Mouse (Mus musculus): ENCODE measurements at regions not wholly inside any gene's neighbourhood (a gene's known extent, or its start where the extent isn't known, plus 50 kb on each side); places are given as distances from the start of the nearest gene placed in this dataset.
"Not testable (repeated sequence)": the region's sequence is repeated elsewhere in the genome, so short reads cannot be mapped to it uniquely, and the experiment has no call there.

DNA sequence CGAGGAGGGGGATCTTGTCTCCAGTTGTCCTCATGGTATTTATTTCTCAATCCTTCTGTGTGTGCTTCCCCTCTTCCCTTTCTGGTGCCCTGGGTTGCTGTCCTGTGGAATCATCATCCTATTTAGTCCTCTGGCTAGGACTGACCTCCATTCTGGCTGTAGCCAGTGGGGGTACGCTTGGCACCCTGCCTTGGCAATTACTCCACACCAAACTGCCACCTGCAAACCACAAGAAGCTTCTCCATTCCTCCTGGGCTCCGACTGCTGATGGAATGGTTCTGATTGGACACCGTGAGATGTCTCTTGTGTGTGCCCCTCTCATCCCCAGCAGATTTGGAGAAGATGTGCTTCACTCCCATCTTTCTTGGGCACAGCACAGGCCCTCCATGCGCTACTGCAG lies 322.5 kb downstream of the Abcc12 start:
- no peak for ATAC-seq (ENCODE audit: low read depth)
- Histone ChIP-seq H3K9ac (no peak overlapping the region), H3K9me3 (no peaks in the 10 kb centered on the region), H3K27ac (replicated peaks) (peak overlapping the region; percentile 56; the same call in 1 of the 2 replicates), H3K4me3 (no peak overlapping the region), H3K4me2 (no peak overlapping the region), H3K27me3 (no peaks in the 10 kb centered on the region), H3K36me3 (no peaks in the 10 kb centered on the region), H3K4me1 (replicated peaks) (peaks cover 12% of the 10 kb centered on the region)
- WGBS = 90% methylated on average over 5 of the region's 5 CpGs

DNA sequence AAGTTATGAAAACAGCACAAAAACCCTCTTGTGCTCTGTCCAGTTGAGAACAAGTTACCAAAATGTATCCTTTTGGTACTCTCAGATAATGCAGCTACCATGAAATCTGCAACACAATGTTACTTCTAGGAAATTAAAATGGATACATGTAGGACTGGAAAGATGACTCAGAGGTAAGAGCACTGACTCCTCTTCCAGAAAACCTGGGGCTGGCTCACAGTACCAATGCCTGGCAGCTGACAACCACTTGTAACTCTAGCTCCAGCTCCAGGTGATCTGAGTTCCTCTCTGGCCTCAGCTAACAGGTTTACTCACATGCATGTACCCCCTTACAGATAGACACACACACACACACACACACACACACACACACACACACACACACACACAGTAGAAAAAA lies 325.1 kb downstream of the Abcc12 start:
- no peaks in the 10 kb centered on the region for H3K9me3 ChIP-seq
- H3K9ac ChIP-seq = no peak overlapping the region
- H3K27ac ChIP-seq (replicated peaks) = no peak overlapping the region
- H3K27me3 ChIP-seq = no peaks in the 10 kb centered on the region
- H3K4me1 ChIP-seq (replicated peaks) = peaks cover 12% of the 10 kb centered on the region
- H3K4me2 ChIP-seq = no peak overlapping the region
- H3K4me3 ChIP-seq = no peak overlapping the region
- no peak for ATAC-seq (ENCODE audit: low read depth)
- H3K36me3 ChIP-seq = no peaks in the 10 kb centered on the region

DNA sequence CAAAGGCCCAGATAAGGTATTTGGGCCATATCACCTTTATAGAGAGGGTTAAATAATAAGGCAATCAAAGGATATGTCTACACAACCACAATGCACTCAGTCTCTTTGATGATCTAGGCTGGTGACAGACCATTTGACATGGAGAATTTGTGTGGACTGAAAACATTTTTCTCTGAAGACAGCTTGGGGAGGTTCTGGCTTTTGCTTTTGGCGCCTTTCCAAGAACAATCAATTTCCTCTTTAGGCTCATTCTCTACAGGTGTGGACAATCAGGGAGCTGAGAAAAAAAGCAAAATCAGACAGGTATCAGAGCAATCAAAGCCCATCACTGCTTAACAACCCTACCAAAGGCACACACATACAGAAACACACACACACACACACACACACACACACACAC lies 325.8 kb downstream of the Abcc12 start:
- Histone ChIP-seq H3K4me3 (no peak overlapping the region), H3K4me1 (replicated peaks) (peaks cover 12% of the 10 kb centered on the region), H3K27me3 (no peaks in the 10 kb centered on the region), H3K9me3 (no peaks in the 10 kb centered on the region), H3K4me2 (no peak overlapping the region), H3K36me3 (no peaks in the 10 kb centered on the region), H3K9ac (no peak overlapping the region), H3K27ac (replicated peaks) (no peak overlapping the region)
- WGBS = 33% methylated on average over 1 of the region's 1 CpGs
- ATAC-seq (ENCODE audit: low read depth) = no peak

DNA sequence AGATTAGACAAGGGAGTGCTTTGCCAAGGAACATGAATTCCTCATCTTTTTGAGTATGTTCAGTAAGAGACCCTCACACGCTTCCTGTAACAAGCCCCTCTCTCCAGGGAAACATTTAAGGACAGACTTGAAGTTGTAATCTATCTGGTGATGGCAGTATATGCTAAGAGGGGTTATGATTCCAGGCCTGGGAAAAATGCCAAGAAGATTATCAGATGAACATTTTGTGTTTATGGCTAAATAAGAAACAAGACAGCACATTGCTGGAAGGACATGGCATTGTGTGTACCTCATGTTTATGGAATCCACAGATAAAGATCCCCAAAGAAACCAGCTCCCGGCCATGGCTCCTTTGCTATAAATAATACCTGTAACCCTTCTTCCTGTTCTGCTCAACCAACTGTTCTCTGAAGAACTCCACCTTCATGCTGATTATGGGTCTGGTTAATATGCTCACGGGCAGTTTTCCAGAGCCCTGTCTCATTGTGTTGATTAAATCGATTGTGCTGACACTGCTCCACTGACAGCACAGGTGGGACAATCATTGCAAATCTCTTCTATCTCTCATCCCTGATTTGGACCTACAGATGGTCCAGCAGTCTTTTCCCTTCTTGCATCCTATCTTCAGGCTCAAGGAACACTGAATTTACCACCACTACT lies 327.7 kb downstream of the Abcc12 start:
- 81% methylated on average over 4 of the region's 4 CpGs for WGBS
- Histone ChIP-seq H3K4me1 (replicated peaks) (peaks cover 9% of the 10 kb centered on the region), H3K4me3 (no peak overlapping the region), H3K27ac (replicated peaks) (no peak overlapping the region), H3K9ac (no peak overlapping the region), H3K27me3 (no peaks in the 10 kb centered on the region), H3K4me2 (no peak overlapping the region), H3K9me3 (no peaks in the 10 kb centered on the region), H3K36me3 (no peaks in the 10 kb centered on the region)
- no peak for ATAC-seq (ENCODE audit: low read depth)

DNA sequence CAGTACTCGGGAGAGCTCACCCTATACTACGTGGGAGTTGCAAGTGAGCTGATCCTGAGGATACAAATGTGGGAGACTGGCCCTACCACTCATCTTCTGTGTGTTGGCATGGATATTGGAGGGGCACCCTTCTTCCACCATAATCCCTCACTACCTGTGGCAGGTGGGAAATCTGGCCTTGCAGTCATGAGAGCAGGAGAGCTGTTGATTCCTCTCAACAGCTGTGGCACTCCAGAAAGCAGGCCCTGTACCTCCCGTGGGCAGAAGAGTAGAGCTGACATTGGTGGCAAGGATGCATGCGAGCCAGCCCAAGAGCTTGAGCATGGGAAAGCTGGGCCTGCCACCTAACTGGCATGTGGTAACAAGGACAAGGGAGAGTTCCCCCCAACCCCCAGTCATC lies 345.8 kb downstream of the Abcc12 start:
- H3K4me1 ChIP-seq (replicated peaks) = no peaks in the 10 kb centered on the region
- H3K27me3 ChIP-seq = no peaks in the 10 kb centered on the region
- no peak overlapping the region for H3K4me2 ChIP-seq
- no peak for ATAC-seq (ENCODE audit: low read depth)
- H3K27ac ChIP-seq (replicated peaks) = no peak overlapping the region
- H3K9ac ChIP-seq = no peak overlapping the region
- no peaks in the 10 kb centered on the region for H3K9me3 ChIP-seq
- 93% methylated on average over 4 of the region's 4 CpGs for WGBS
- H3K4me3 ChIP-seq = no peak overlapping the region
- no peaks in the 10 kb centered on the region for H3K36me3 ChIP-seq

DNA sequence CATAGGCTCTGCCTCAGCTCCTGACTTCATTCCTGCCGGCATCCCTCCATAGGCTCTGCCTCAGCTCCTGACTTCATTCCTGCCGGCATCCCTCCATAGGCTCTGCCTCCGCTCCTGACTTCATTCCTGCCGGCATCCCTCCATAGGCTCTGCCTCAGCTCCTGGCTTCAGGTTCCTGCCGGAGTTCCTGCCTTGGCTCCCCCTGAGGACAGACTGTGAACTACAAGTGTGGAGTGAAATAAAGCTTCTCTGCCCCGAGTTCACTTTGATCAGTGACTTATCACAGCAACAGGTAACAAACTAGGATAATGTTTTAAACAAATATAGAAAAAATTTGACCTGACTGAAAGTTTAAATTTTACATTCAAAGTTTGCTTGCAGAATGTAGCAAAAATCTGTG lies 348.5 kb downstream of the Abcc12 start:
- H3K4me3 ChIP-seq; H3K27ac ChIP-seq (replicated peaks); H3K9me3 ChIP-seq; H3K27me3 ChIP-seq; ATAC-seq (ENCODE audit: low read depth); H3K36me3 ChIP-seq; H3K9ac ChIP-seq; H3K4me2 ChIP-seq; H3K4me1 ChIP-seq (replicated peaks): not testable (repeated sequence)
- WGBS = 80% methylated on average over 6 of the region's 6 CpGs

DNA sequence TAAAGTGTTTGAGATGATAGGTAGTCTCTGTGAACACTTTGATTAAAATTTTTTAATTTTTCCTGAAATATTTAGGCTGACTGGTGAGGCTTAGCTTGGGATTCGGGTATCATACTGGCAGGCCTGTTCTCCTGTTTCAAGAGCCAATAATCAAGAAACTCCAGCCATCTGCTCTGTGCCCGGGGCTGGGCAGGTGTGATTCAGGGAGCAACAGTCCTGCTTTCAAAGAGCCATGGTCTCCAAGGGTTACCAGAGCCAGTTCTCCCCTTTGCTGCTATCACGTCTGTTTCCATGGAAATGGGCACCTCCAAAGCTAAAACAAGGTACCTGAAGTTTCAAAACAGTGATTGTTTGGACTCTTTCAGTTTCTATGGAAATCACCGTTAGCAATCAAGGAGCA lies 355.6 kb downstream of the Abcc12 start:
- ATAC-seq (ENCODE audit: low read depth) = no peak
- Histone ChIP-seq H3K36me3 (no peaks in the 10 kb centered on the region), H3K9me3 (no peaks in the 10 kb centered on the region), H3K4me3 (no peak overlapping the region), H3K27ac (replicated peaks) (no peak overlapping the region), H3K9ac (no peak overlapping the region), H3K27me3 (no peaks in the 10 kb centered on the region), H3K4me1 (replicated peaks) (no peaks in the 10 kb centered on the region), H3K4me2 (no peak overlapping the region)
- 60% methylated on average over 4 of the region's 4 CpGs for WGBS

DNA sequence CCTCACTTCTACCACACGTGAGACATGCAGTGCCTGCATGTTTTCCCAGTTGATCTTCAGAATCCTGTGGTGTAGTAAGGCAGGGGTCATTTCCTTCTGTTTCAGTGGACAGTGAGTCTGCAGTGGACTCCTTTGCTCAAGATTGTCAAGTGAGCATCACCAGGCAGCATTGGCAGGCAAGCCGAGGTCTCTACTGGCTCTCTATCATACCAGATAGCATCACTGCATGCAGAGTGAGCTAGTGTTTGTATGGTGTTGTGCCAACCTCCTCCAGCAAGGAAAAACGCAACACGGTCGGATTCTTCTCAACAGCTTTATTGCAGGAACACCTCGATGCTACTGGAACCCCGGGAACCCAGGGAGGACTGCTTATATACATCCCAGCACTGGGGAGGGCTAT lies 357.8 kb downstream of the Abcc12 start:
- Histone ChIP-seq H3K4me1 (replicated peaks) (no peaks in the 10 kb centered on the region), H3K9me3 (no peaks in the 10 kb centered on the region), H3K36me3 (no peaks in the 10 kb centered on the region), H3K9ac (no peak overlapping the region), H3K4me2 (no peak overlapping the region), H3K27ac (replicated peaks) (no peak overlapping the region), H3K27me3 (no peaks in the 10 kb centered on the region), H3K4me3 (no peak overlapping the region)
- 90% methylated on average over 7 of the region's 7 CpGs for WGBS
- no peak for ATAC-seq (ENCODE audit: low read depth)

DNA sequence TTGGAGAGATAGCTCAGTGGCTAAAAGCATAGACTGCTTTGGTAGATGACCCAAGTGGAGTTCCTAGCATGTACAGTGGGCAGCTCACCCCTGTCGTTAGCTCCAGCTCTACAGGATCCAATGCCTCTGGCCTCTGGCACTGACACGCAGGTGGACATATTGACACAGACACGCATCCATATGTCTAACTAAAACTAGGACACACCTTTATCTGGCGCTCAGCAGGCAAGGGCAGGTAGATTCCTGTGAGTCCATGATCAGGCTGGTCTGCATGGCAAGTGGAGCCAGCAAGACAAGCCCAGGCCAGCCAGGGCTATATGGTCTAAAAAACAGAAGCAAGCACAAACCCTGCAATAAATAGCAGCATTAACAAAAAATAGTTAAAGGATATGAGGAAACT lies 358.3 kb downstream of the Abcc12 start:
- 94% methylated on average over 4 of the region's 4 CpGs for WGBS
- no peak overlapping the region for H3K27ac ChIP-seq (replicated peaks)
- no peak overlapping the region for H3K4me2 ChIP-seq
- H3K4me3 ChIP-seq = no peak overlapping the region
- H3K4me1 ChIP-seq (replicated peaks) = no peaks in the 10 kb centered on the region
- H3K9ac ChIP-seq = no peak overlapping the region
- no peak for ATAC-seq (ENCODE audit: low read depth)
- H3K27me3 ChIP-seq = no peaks in the 10 kb centered on the region
- no peaks in the 10 kb centered on the region for H3K9me3 ChIP-seq
- no peaks in the 10 kb centered on the region for H3K36me3 ChIP-seq

DNA sequence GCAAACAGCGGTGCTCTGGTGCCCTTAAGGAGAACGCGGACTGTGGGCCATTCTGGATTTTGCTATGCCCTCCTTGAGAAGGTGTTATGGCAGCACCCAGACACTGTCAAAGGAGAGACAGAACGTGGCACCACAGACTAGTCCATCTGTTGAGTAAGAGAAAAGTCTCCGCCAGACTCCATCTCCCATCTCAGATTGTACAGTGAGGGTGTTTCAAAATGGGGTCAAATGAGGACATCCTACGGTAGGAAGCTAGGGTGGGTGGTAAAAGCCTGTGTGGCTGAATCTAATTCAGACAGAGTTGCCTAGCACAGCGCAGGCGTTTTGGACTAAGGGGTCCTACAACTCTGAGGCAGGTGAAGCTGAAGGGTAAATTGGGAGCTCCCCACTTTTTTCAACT lies 366.1 kb downstream of the Abcc12 start:
- Histone ChIP-seq H3K4me2 (no peak overlapping the region), H3K27ac (replicated peaks) (no peak overlapping the region), H3K9ac (no peak overlapping the region), H3K36me3 (no peaks in the 10 kb centered on the region), H3K27me3 (no peaks in the 10 kb centered on the region), H3K9me3 (no peaks in the 10 kb centered on the region), H3K4me3 (no peak overlapping the region), H3K4me1 (replicated peaks) (no peaks in the 10 kb centered on the region)
- ATAC-seq (ENCODE audit: low read depth) = no peak
- WGBS = 96% methylated on average over 8 of the region's 8 CpGs

DNA sequence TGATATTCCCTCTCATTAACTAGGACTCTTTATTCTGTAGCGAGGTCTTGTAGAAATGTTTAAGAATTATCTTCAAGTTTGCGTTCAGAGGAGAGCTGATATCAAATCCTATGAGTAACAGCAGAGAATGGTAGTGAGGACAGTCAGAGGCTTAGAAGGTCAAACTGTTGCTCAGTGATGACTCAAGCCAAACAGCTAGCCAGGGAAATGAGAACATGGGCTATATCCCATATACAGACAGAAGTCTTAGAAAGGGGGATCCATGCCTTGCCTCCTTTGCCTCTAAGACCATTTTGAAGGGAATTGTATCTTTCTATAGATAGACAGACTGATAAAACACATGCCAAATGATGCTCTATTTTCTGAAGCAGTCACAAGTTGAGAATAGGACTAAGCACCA lies 368.0 kb downstream of the Abcc12 start:
- H3K36me3 ChIP-seq = no peaks in the 10 kb centered on the region
- H3K4me2 ChIP-seq = no peak overlapping the region
- H3K9ac ChIP-seq = no peak overlapping the region
- WGBS = 92% methylated on average over 2 of the region's 2 CpGs
- H3K4me1 ChIP-seq (replicated peaks) = no peaks in the 10 kb centered on the region
- no peak overlapping the region for H3K27ac ChIP-seq (replicated peaks)
- no peak for ATAC-seq (ENCODE audit: low read depth)
- H3K4me3 ChIP-seq = no peak overlapping the region
- no peaks in the 10 kb centered on the region for H3K9me3 ChIP-seq
- no peaks in the 10 kb centered on the region for H3K27me3 ChIP-seq

DNA sequence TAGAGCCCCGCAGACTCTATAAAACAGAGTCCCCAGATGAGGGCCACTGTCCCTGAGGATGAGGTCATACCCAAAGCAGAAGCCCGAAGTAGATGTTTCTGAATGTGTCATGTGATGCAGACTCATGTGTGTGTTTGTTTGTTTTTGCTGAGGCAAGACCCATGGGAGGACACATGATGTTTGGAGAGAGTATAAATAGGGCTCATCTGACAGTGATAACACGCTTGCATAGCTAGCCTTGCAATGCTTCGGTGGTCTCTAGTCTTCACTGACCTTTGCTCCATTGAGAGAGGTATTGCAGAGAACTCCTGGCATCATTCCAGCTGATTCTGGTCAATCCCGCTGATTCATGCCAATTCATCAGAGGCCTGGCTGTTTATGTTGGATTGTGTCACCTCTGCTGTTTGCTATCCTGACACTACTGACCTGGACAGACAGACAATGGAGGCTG lies 368.1 kb downstream of the Phkb start:
- whole genome bisulfite sequencing = 63% methylated on average over 5 of the region's 5 CpGs
- Histone ChIP-seq H3K36me3 (no peaks in the 10 kb centered on the region), H3K27ac (replicated peaks) (no peak overlapping the region), H3K4me3 (no peak overlapping the region), H3K9ac (no peak overlapping the region), H3K27me3 (no peaks in the 10 kb centered on the region), H3K4me2 (no peak overlapping the region), H3K4me1 (replicated peaks) (peaks cover 14% of the 10 kb centered on the region), H3K9me3 (no peaks in the 10 kb centered on the region)
- no peak for ATAC-seq (ENCODE audit: low read depth)

DNA sequence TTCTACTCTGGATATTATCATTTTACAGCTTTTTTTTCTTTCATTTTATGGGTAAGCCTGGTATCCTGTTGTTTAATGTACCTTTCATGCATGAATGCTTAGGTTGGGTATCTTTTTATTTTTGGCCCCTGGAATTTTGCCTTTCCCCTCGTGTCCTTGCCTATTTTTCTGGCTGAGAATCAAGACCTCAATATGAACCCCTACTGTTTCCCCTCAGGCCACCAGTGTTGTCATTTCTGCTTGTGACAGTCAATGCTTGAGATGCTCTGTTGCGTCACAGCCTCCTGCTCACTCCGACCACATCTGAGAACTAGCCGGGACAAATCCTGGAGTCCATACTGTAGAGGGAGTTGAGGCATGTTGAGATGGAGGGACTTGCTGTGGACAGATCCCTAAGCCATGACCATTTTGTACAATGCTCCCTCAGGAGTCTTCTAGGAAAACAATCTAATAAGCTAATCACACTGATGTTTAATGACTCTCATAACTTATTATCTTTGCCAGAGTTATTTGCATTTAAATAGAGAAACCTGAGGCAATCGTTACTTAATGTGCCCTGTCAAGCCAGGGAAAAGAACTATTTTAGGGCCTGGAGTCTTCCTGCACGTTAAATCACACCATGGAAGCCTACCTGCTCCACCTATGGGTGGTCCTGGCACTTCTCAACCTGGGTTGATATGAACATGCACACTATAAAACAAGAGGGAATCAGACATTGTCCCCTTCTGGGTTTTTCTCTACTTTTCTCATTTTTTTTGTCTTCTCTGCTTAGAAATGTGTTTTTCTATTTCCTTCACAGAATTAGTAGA lies 363.9 kb downstream of the Phkb start:
- Histone ChIP-seq H3K36me3 (no peaks in the 10 kb centered on the region), H3K27me3 (peaks cover 8% of the 10 kb centered on the region), H3K9me3 (no peaks in the 10 kb centered on the region), H3K4me2 (no peak overlapping the region), H3K4me3 (no peak overlapping the region), H3K9ac (no peak overlapping the region), H3K27ac (replicated peaks) (peak overlapping the region; percentile 78), H3K4me1 (replicated peaks) (peaks cover 29% of the 10 kb centered on the region)
- 18% methylated on average over 6 of the region's 6 CpGs for WGBS
- peak; percentile 92 for ATAC-seq (ENCODE audit: low read depth)
